Mouse (Mus musculus) intestine, postnatal 0 days (tissue): ENCODE measurements around the gene Tmem168. TPM values are rescaled to one million over a fixed set of nuclear protein-coding genes. Genes with fewer than 3 reads are reported as not detected.

ENCODE experiments used
- ATAC-seq: fragments of 200-750 bp; cut with Nextera tagmentation; 2 replicates; pipeline ENCODE4 v1.8.0; 2017; ENCODE audit warnings: mild to moderate bottlenecking, moderate TSS enrichment, moderate library complexity
- H3K27ac ChIP-seq: fragments of 300-500 bp; sonication (generic); 2 replicates; pipeline ENCODE4 v1.5.1; 2014; ENCODE audit warnings: mild to moderate bottlenecking, low read depth, low read length, moderate library complexity
- H3K27me3 ChIP-seq: fragments of 300-500 bp; sonication (generic); replicated peaks from 2 replicates; pipeline ENCODE4 v1.6.1; 2014; ENCODE audit warnings: low read length, mixed read lengths; ENCODE audit not compliant: control insufficient read depth, insufficient read depth
- H3K36me3 ChIP-seq: fragments of 300-500 bp; sonication (generic); 2 replicates; pipeline ENCODE4 v1.6.1; 2014; ENCODE audit warnings: mild to moderate bottlenecking, moderate library complexity; ENCODE audit not compliant: control insufficient read depth, insufficient read depth
- H3K4me1 ChIP-seq: fragments of 300-500 bp; sonication (generic); replicated peaks from 2 replicates; pipeline ENCODE4 v1.6.1; 2014; ENCODE audit warnings: antibody characterized with exemption, low read length, mixed read lengths; ENCODE audit not compliant: control insufficient read depth, insufficient read depth
- H3K4me2 ChIP-seq: fragments of 300-500 bp; sonication (generic); replicated peaks from 2 replicates; pipeline ENCODE4 v1.6.1; 2014; ENCODE audit warnings: low read depth, mild to moderate bottlenecking, moderate library complexity
- H3K4me3 ChIP-seq: fragments of 300-500 bp; sonication (generic); 2 replicates; pipeline ENCODE4 v1.5.1; 2014; ENCODE audit warnings: low read depth, low read length
- H3K9ac ChIP-seq: fragments of 300-500 bp; sonication (generic); 2 replicates; pipeline ENCODE4 v1.6.1; 2014; ENCODE audit warnings: mild to moderate bottlenecking, low read depth, low read length
- H3K9me3 ChIP-seq: fragments of 300-500 bp; sonication (generic); 2 replicates; pipeline ENCODE4 v1.6.1; 2016; ENCODE audit warnings: mixed run types; ENCODE audit not compliant: control insufficient read depth
- CTCF ChIP-seq: sonication (generic); IDR thresholded peaks from 2 replicates; pipeline ENCODE4 v1.5.1; 2016; ENCODE audit warnings: low read depth, mild to moderate bottlenecking, control low read depth, antibody characterized with exemption, moderate library complexity
- WGBS: fragments of 180-500 bp; shearing (Covaris S2); extraction: QIAGEN DNeasy Blood & Tissue Kit; methylation state at CpG from one replicate; pipeline ENCODE4 v1.1.7; 2014; 5-methylcytosine and 5-hydroxymethylcytosine counted together
- polyA plus RNA-seq: library from polyadenylated mRNA; unstranded; fragments of >200 nt; fragmentation: Nextera tagmentation; extraction: Ambion mirVana; gene quantifications from 2 replicates; pipeline ENCODE4 v1.2.1, GENCODE M21; 2015

The Tmem168 gene
- polyA plus RNA-seq, 1 experiment from 2014 or later: 13.0 TPM

DNA sequence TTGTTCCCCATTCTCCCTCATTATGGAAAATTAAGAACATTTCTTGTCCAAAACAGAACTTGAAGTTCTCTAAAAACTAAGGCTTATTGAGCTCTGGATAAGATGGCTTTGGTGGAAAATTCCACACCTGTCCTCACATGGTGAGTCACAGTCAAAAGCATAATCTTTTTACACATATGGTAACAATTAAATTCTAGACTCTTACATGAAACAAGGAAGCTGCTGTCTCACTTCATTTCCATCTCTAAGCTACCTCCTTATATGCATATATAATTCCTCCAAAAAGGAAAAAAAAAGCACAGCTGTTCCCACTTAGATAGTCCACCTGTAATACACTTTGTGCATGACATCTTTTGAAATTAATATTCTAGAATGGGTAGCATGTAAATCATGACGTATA lies 24.7 kb upstream of the Tmem168 start:
- Histone ChIP-seq H3K9ac (no peak overlapping the region), H3K4me2 (no peak overlapping the region), H3K9me3 (no peaks in the 10 kb centered on the region), H3K4me1 (no peaks in the 10 kb centered on the region), H3K36me3 (peaks cover 10% of the 10 kb centered on the region), H3K27me3 (no peaks in the 10 kb centered on the region), H3K27ac (no peak overlapping the region), H3K4me3 (no peak overlapping the region)
- no peak for ATAC-seq
- no peak for TF ChIP-seq CTCF
- 94% methylated on average over 1 of the region's 1 CpGs for WGBS

DNA sequence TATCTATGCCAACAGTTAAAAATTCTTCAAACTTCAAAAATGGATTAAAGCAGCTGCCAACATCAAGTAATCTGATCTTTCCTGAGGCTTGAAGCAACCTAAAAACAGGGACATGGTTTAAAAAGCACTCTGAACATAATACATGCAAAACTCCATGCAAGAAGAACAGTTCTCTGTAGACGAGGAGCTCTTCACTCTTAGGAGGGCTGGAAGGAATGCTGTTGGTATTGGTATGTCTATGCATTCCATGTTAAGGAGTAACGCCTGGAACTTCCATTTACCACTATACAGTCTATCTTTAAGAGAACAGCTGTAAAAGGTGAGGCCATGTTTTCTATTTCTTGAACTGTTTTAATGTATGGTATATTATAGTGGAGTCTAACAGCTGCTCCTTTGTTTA lies 22.7 kb upstream of the Tmem168 start:
- no peaks in the 10 kb centered on the region for H3K4me1 ChIP-seq
- no peak for ATAC-seq
- H3K27me3 ChIP-seq: no peaks in the 10 kb centered on the region
- WGBS: 78% methylated on average over 2 of the region's 2 CpGs
- no peak overlapping the region for H3K27ac ChIP-seq
- H3K4me2 ChIP-seq: no peak overlapping the region
- TF ChIP-seq CTCF: no peak
- peaks cover 10% of the 10 kb centered on the region for H3K36me3 ChIP-seq
- H3K9ac ChIP-seq: no peak overlapping the region
- H3K9me3 ChIP-seq: no peaks in the 10 kb centered on the region
- no peak overlapping the region for H3K4me3 ChIP-seq

DNA sequence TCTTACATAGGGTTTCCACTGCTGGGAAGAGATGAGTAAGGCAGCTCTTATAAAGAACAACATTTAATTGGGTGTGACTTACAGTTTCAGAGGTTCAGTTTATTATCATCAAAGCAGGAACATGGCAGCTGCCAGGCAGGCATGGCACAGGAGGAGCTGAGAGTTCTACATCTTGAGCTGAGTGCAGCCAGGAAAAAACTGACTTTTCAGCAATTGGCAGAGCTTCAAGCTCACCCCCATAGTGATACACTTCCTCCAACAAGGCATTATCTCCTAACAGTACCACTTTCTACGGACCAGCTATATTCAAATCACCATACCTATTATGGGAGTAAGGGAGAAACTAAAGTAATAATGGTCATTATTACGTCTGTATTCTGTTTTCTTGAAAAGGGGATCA lies 11.7 kb upstream of the Tmem168 start:
- Histone ChIP-seq H3K27ac (no peak overlapping the region), H3K4me2 (no peak overlapping the region), H3K36me3 (peaks cover 5% of the 10 kb centered on the region; the same call in 1 of the 2 replicates), H3K4me3 (no peak overlapping the region), H3K9me3 (no peaks in the 10 kb centered on the region), H3K4me1 (no peaks in the 10 kb centered on the region), H3K9ac (no peak overlapping the region), H3K27me3 (no peaks in the 10 kb centered on the region)
- TF ChIP-seq CTCF: no peak
- 80% methylated on average over 2 of the region's 2 CpGs for WGBS
- no peak for ATAC-seq

DNA sequence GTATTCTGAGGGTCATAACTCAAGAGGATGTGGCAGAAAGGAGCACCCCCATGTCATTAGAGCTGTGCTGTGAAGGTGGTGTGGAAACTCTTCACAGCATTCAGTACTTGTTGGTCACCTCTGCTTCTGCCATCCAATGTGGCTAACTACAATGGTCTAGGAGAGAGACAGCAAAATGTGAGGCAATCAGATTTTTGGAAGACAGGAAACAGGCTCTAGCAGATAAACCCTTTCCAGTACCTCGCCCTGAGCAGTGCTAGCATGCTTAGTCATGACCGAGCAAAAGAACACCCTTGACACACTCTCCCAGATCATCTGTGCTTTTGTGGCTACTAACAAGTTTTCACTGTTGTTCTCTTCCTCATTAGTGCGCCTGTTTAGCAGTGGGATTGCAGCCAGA lies 9.2 kb upstream of the Tmem168 start:
- 85% methylated on average over 3 of the region's 3 CpGs for WGBS
- H3K27me3 ChIP-seq: no peaks in the 10 kb centered on the region

DNA sequence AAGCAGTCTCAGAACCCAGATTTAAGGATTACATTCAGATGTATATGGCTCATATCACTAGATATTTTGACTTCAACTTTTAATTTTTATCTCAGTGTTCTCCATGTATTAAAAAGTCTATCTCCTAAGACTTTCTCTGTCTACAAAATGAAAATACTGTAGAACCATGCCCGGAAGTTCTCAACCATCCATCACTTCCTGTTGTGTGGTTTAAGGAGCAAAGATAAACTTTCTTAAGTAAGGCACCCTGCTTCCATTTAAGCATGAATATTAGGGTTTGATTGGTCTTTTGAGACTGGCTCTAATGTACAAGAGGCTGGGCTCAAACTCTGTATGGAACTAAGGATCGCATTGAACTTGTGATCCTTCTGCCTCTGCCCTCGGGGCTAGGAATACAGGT lies 6.7 kb upstream of the Tmem168 start:
- no peaks in the 10 kb centered on the region for H3K4me1 ChIP-seq
- 93% methylated on average over 3 of the region's 3 CpGs for WGBS
- no peak overlapping the region for H3K4me2 ChIP-seq
- no peaks in the 10 kb centered on the region for H3K36me3 ChIP-seq
- no peak for TF ChIP-seq CTCF
- no peaks in the 10 kb centered on the region for H3K9me3 ChIP-seq
- no peaks in the 10 kb centered on the region for H3K27me3 ChIP-seq
- H3K9ac ChIP-seq: no peak overlapping the region
- no peak overlapping the region for H3K27ac ChIP-seq
- ATAC-seq: no peak
- no peak overlapping the region for H3K4me3 ChIP-seq

More for the DNA sequence above, 9.2 kb upstream of the Tmem168 start:
- Histone ChIP-seq H3K4me2 (no peak overlapping the region), H3K36me3 (peaks cover 5% of the 10 kb centered on the region; the same call in 1 of the 2 replicates), H3K4me1 (no peaks in the 10 kb centered on the region), H3K4me3 (no peak overlapping the region), H3K9ac (no peak overlapping the region), H3K27ac (no peak overlapping the region), H3K9me3 (no peaks in the 10 kb centered on the region)
- no peak for ATAC-seq
- no peak for TF ChIP-seq CTCF

DNA sequence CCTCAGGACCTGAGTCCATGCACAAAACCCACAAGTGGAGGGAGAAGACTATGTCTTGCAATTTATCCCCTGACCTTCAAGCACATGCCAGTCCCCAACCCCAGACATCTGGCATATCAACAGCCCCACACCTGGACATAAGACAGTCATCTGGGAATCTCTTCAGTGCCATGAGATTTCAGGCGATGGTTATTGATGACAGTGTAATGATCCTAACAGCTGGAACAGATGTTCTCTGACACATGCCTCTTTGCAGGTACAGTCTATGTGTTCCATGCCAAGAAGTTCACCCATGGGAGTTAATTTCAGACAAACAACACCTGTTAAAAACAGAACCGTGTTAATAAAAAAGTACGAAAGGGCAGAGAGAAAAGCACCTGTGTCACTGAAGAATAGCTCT lies 5.8 kb upstream of the Tmem168 start:
- WGBS: 80% methylated on average over 3 of the region's 3 CpGs
- Histone ChIP-seq H3K27ac (no peak overlapping the region), H3K9ac (no peak overlapping the region), H3K9me3 (no peaks in the 10 kb centered on the region), H3K36me3 (no peaks in the 10 kb centered on the region), H3K4me2 (no peak overlapping the region), H3K27me3 (no peaks in the 10 kb centered on the region), H3K4me3 (no peak overlapping the region), H3K4me1 (no peaks in the 10 kb centered on the region)
- TF ChIP-seq CTCF: no peak
- no peak for ATAC-seq

DNA sequence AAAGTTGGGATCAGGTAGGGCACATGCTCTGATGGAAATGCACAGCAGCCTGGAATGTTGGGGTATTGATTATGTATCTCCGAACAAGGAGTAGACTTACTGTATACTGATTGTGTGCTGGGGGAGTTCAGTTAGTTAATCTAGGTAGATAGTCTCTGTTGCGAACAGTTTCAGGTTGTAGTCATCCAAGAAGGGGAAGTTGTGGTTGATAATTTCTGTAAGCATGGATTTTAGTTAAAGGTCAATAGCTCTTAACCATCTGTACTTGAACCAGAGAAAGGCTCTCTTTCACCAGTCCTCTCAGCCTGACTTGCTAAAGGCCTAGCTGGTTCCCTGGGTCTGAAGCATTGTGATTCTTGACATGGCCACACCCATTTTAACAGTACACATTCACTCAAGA lies 3.0 kb upstream of the Tmem168 start:
- no peak for TF ChIP-seq CTCF
- no peak overlapping the region for H3K4me2 ChIP-seq
- peaks cover 5% of the 10 kb centered on the region; the same call in 1 of the 2 replicates for H3K4me1 ChIP-seq
- H3K27me3 ChIP-seq: no peaks in the 10 kb centered on the region
- no peaks in the 10 kb centered on the region for H3K36me3 ChIP-seq
- no peak overlapping the region for H3K9ac ChIP-seq
- no peak overlapping the region for H3K4me3 ChIP-seq
- no peak overlapping the region for H3K27ac ChIP-seq
- ATAC-seq: no peak
- H3K9me3 ChIP-seq: no peaks in the 10 kb centered on the region
- 89% methylated on average over 2 of the region's 2 CpGs for WGBS
